Mouse (Mus musculus) left cerebral cortex, adult 8-10 months (tissue): ENCODE measurements around the gene Dbp. TPM values are rescaled to one million over a fixed set of nuclear protein-coding genes. Genes with fewer than 3 reads are reported as not detected.

Experiments used
- total RNA-seq, 4 experiments: library from RNA; stranded (reverse); gene quantifications; 2 replicates each; pipeline ENCODE4 v1.2.4; 2022

Gene Dbp
- total RNA-seq, 4 experiments from 2014 or later, result 164 to 236 (median 186) TPM

Other genes with a start within 250 kb of the Dbp start
- 100 to 1,000 TPM; 206 to 283 (median 229) TPM for gene Ftl1, start 245.2 kb upstream of the Dbp start, total RNA-seq
- 10 to 100 TPM; 57.8 to 78.7 (median 67.0) TPM for gene Bax, start 238.2 kb upstream of the Dbp start, total RNA-seq
- not detected for gene Tulp2, start 223.2 kb upstream of the Dbp start, total RNA-seq
- 1 to 10 TPM in 3 of 4 experiments, not detected in 1; 1.9 to 3.2 (median 2.9) TPM for gene Gm45808, start 218.3 kb upstream of the Dbp start, total RNA-seq
- 1 to 10 TPM; 5.9 to 7.0 (median 6.3) TPM for gene Dhdh, start 216.3 kb upstream of the Dbp start, total RNA-seq
- gene Nucb1, start 194.7 kb upstream of the Dbp start, total RNA-seq, result 100 to 1,000 TPM in 3 of 4 experiments, 10 to 100 TPM in 1; 97.8 to 121 (median 110) TPM
- 10 to 100 TPM; 16.0 to 27.0 (median 22.4) TPM for gene Ppp1r15a, start 178.8 kb upstream of the Dbp start, total RNA-seq
- gene Plekha4, start 178.8 kb upstream of the Dbp start, total RNA-seq, result 1 to 10 TPM; 3.0 to 5.1 (median 4.0) TPM
- gene Hsd17b14, start 150.2 kb upstream of the Dbp start, total RNA-seq, result 1 to 10 TPM in 2 of 4 experiments, under 1 TPM in 1, not detected in 1; 0.72 to 2.6 (median 1.2) TPM
- 10 to 100 TPM; 19.3 to 21.1 (median 19.9) TPM for gene Bcat2, start 134.9 kb upstream of the Dbp start, total RNA-seq
- not detected for gene Fgf21, start 89.6 kb upstream of the Dbp start, total RNA-seq
- under 1 TPM in 1 of 4 experiments, not detected in 3; 0.21 TPM for gene Fut1, start 87.8 kb upstream of the Dbp start, total RNA-seq
- not detected for gene Izumo1, start 83.3 kb upstream of the Dbp start, total RNA-seq
- gene Rasip1, start 77.6 kb upstream of the Dbp start, total RNA-seq, result 1 to 10 TPM; 5.9 to 7.6 (median 6.6) TPM
- 1 to 10 TPM; 3.5 to 6.0 (median 5.6) TPM for gene Mamstr, start 65.1 kb upstream of the Dbp start, total RNA-seq
- under 1 TPM in 1 of 4 experiments, not detected in 3; 0.59 TPM for gene Fut2, start 38.7 kb upstream of the Dbp start, total RNA-seq
- 1 to 10 TPM; 7.6 to 8.7 (median 8.2) TPM for gene Ntn5, start 21.1 kb upstream of the Dbp start, total RNA-seq
- gene Sec1, start 10.7 kb upstream of the Dbp start, total RNA-seq, result 1 to 10 TPM in 1 of 4 experiments, under 1 TPM in 3; 0.63 to 1.1 (median 0.87) TPM
- 100 to 1,000 TPM; 230 to 247 (median 241) TPM for gene Car11, start 5.2 kb upstream of the Dbp start, total RNA-seq
- gene Rpl18, start 10.4 kb downstream of the Dbp start, total RNA-seq, result 100 to 1,000 TPM; 340 to 384 (median 357) TPM
- gene Sphk2, start 12.9 kb downstream of the Dbp start, total RNA-seq, result 10 to 100 TPM; 24.9 to 27.4 (median 25.3) TPM
- under 1 TPM in 1 of 4 experiments, not detected in 3; 0.14 TPM for gene Fam83e, start 16.1 kb downstream of the Dbp start, total RNA-seq
- gene Spaca4, start 20.7 kb downstream of the Dbp start, total RNA-seq, result not detected
- 100 to 1,000 TPM; 219 to 241 (median 237) TPM for gene Lmtk3, start 78.7 kb downstream of the Dbp start, total RNA-seq
- 10 to 100 TPM; 12.9 to 15.9 (median 14.9) TPM for gene Sult2b1, start 79.6 kb downstream of the Dbp start, total RNA-seq
- 100 to 1,000 TPM; 184 to 196 (median 188) TPM for gene Cyth2, start 109.5 kb downstream of the Dbp start, total RNA-seq
- 1 to 10 TPM; 1.9 to 2.5 (median 2.3) TPM for gene Kcnj14, start 119.7 kb downstream of the Dbp start, total RNA-seq
- gene Grwd1, start 125.9 kb downstream of the Dbp start, total RNA-seq, result 10 to 100 TPM; 20.5 to 22.8 (median 21.6) TPM
- gene Kdelr1, start 167.7 kb downstream of the Dbp start, total RNA-seq, result 10 to 100 TPM; 67.2 to 79.8 (median 74.9) TPM
- gene Grin2d, start 173.3 kb downstream of the Dbp start, total RNA-seq, result 10 to 100 TPM; 11.1 to 12.9 (median 11.8) TPM
- gene Syngr4, start 191.6 kb downstream of the Dbp start, total RNA-seq, result under 1 TPM in 1 of 4 experiments, not detected in 3; 0.98 TPM
- 10 to 100 TPM; 18.7 to 24.9 (median 22.7) TPM for gene Tmem143, start 191.9 kb downstream of the Dbp start, total RNA-seq
- 1 to 10 TPM; 4.3 to 7.4 (median 6.3) TPM for gene Emp3, start 216.3 kb downstream of the Dbp start, total RNA-seq
- gene Ccdc114, start 219.0 kb downstream of the Dbp start, total RNA-seq, result 1 to 10 TPM; 2.1 to 3.7 (median 2.9) TPM